Mouse (Mus musculus) NIH3T3 (cell line): ENCODE data around the gene Slc15a1.

ENCODE experiments used
- DNase-seq: peaks from one replicate; pipeline ENCODE4 v3.0.0-alpha.2; 2012; ENCODE audit warnings: low read depth

Slc15a1 gene

GRCm38 (mm10) chr14:121504781-121505484 is at the start of gene Slc15a1:
TSS of gene Slc15a1 (minus strand) at chr14:121505252.
- DNase-seq, result no peak

DNA sequence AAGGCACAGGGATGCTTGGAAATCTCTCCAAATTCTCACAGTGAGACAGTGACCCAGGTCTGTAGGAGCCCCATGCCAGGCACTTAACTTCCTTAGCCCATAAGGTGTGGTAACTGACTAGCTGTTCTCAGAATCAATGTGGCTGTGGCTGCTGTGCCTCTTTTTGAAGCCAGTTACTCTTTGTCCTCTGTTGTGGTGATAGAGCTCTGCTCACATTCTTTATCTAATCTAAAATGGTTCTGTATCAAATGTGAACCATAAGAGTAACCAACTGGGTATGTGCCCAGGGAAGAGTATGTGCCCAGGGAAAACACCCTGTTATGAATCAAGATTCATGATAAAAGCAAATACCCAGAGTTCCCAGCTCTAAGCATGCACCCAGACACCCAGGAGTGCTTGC is 48.7 kb upstream of the Slc15a1 start:
- DNase-seq, result no peak

- DNase-seq, result no peak
These were observed 47.5 kb upstream of the Slc15a1 start for GRCm38 (mm10) chr14:121552586-121552985.

DNA sequence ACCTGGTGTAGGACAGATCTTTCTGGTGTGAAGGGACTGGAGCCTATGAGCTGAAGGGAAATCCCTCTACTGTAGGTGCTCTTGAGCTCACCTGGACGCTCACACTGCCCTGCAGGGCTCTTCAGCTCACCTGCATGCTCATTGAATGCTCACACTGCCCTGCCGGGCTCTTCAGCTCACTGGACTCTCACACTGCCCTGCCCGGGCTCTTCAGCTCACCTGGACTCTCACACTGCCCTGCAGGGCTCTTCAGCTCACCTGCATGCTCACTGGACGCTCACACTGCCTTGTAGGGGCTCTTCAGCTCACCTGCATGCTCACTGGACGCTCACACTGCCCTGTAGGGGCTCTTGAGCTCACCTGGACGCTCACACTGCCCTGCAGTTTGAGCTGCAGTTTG is 44.8 kb upstream of the Slc15a1 start:
- DNase-seq, result no peak

- peak; percentile 30 for DNase-seq
These were observed 42.7 kb upstream of the Slc15a1 start for GRCm38 (mm10) chr14:121547745-121548144.

GRCm38 (mm10) chr14:121546621-121547020 is 41.6 kb upstream of the Slc15a1 start:
- DNase-seq, result peak; percentile 83

- DNase-seq, result peak; percentile 9
These were observed 40.7 kb upstream of the Slc15a1 start for GRCm38 (mm10) chr14:121545551-121546331.

- DNase-seq, result no peak
These were observed 36.2 kb upstream of the Slc15a1 start for GRCm38 (mm10) chr14:121541262-121541661.

DNA sequence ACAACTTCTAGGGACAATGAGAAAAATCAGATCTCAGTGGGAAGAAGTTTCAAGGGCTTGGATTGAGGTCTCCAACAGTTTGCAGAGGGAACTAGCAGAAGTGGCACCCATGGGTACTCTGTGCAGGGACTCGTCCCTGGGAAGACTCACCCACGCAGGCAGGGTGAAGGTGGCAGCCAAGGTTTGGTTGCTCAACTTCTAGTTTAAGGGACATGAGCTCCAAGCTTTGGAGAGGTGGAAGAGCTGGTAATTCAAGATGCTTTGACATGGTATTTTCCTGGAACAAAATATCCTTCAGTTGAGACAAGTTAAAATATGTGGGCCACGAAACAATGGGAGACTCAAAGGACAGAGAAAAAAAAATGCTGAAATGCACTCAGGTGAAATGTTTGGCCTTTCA is 29.4 kb upstream of the Slc15a1 start:
- no peak for DNase-seq

- no peak for DNase-seq
These were observed 25.8 kb upstream of the Slc15a1 start for GRCm38 (mm10) chr14:121530853-121531252.

DNA sequence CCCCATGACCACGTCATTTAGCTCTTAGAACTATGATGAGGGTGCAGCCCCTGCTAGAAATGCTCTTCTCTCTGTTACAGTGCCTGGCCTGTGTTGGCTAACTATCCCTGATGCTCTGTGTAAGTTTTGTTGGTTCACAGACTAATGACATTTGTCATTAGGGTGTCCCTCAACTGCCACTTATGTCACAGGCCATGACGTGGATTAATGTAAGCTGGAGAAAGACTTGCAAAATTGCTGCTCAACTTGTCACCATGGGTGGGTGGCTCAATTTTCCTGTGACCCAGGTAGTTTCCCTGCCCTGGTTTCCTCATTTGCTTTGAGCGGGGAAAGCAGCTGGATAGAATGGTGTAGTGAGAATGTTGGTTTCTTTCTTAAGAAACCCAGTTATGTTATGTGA is 22.8 kb upstream of the Slc15a1 start:
- DNase-seq, result no peak

DNA sequence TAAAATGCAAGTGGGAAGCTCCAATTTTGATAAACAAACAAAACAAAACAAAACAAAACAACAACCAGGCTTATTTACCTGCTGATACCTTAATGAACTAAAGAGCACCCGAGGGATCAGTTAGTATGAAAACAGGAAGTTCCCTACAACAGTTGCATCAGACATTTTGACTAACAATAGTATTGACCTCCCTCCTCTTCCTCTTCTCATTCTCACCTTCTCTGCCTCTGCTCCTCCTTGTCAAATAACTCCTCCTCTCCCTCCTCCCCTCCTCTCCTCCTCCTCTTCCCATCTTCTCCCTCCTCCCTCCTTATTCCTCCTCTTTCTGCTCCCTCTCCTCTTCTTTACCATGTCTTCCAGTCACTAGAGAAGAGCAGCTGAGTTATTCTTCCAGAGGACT is 22.1 kb upstream of the Slc15a1 start:
- no peak for DNase-seq

- DNase-seq, result peak; percentile 25
These were observed 16.7 kb upstream of the Slc15a1 start for GRCm38 (mm10) chr14:121521709-121522108.

DNA sequence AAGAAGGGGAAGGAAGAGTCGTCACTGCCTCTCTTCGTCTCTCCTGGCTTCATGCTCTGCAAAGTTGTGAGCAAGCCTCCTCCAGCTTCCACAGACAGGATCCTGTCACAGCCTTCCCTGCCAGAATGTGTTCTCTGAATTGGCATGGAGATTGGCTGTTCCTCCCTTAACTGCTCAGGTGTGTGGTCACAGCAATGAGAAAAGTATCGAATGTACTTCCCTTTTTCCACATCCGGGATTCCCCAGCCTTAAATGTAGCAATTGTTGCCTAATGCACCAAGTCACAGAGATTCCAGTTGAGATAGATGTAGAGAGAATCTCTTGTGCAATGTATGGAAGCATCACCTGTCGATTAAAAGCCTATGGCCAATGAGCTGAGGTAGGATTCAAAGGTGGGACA is 11.8 kb upstream of the Slc15a1 start:
- no peak for DNase-seq

DNA sequence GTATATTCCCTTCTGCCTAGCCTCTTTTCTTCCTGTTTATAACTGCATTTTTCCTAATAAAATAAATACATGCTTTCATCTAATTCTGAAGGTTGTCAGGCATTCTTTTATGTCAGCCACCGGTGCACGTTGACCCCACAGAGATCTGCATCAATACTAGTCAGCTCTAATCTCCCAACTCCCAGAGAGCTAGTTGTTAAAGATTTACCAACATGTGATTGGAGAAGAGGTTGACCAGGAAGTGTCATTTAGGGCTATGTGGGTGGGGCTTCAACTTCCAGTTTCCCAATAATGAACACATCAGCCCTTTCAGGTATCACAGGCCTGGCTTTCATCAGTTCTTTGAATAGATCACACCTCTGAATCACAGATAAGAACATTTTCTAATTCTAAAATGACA is 3.9 kb upstream of the Slc15a1 start:
- DNase-seq, result no peak

GRCm38 (mm10) chr14:121506336-121506735 is 1.3 kb upstream of the Slc15a1 start:
- DNase-seq, result no peak

DNA sequence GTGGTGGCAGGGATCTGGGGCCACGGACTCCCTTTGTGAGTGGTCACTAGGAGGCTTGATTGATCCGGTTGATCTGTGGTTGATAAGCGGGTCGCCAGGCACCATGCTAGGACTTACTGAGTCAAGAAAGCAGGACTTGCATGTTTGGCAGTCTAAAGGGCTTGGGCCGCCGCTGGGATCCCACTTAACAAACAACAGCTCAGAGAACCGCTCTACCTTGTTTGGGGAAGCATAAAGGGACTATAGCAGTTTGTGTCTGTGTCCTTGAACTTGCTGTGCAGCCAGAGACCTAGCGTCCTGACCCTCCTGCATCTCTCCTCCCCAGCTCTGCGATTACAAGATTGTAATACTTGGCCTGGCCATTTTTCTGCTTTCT is 421 bp upstream of the Slc15a1 start:
- no peak for DNase-seq

GRCm38 (mm10) chr14:121500577-121500976 is 4.5 kb downstream of the Slc15a1 start:
- no peak for DNase-seq

- no peak for DNase-seq
These were observed 5.3 kb downstream of the Slc15a1 start for GRCm38 (mm10) chr14:121499769-121500168.

GRCm38 (mm10) chr14:121497800-121498199 is 7.3 kb downstream of the Slc15a1 start:
- DNase-seq, result no peak

DNA sequence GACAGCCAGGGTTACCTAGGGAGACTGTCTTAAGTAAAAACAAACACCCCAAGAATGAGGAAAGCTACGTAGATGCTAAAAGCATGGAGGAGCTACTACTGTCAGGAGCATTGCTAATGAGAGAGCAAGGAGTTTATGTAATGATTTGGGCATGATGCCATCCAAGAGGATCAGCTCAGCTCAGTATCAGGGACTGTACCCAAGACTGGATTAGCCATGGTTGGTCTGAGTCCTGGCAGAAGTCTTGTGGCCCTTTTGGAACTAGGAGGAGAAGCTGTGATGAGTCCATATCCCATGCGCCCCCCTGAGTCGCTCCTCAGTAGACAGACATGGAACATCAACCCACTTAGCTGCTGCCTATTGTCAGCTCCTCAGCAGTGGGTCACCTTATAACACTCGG is 9.3 kb downstream of the Slc15a1 start:
- no peak for DNase-seq

DNA sequence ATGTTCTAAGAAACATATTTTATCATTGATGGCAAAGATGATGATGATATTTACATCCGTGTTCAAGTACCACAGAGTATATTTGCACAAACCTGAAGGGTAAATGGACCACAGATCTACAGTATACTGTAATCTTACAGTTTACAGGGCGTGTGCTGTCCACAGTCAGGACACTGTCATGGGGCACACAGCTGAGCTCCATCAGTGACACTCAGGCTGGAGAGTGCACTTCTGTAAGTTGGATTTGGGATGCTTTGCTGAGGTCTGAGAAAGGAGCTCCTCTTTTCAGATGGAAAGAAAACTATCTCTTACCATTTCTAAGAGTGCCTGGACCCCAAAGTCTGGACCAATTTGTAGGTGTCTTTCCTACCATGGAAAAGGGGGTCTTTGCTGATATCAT is 9.9 kb downstream of the Slc15a1 start:
- DNase-seq, result no peak

- DNase-seq, result no peak
These were observed 10.8 kb downstream of the Slc15a1 start for GRCm38 (mm10) chr14:121494238-121494637.

GRCm38 (mm10) chr14:121493712-121494111 is 11.3 kb downstream of the Slc15a1 start:
- no peak for DNase-seq
